ENCODE assay signal across 13 mouse cellular contexts in genomic region chr8:83914860-83915259, GRCm38 (mm10). TPM values are rescaled to one million over a fixed set of nuclear protein-coding genes. Genes with fewer than 3 reads are reported as not detected.
DNase-seq lines count a peak whose midpoint lies in the region; ATAC-seq and TF ChIP-seq lines count a peak whose summit lies in the region.
"Had no signal": no experiment of that assay in that cellular context is flagged by ENCODE, and none has a peak within 500 bp of the region (broad histone marks: within the 10 kb centered on the region; RNA-seq: fewer than 3 reads in every experiment).

No protein-coding gene starts in this region.

- peaks cover 10% of the 10 kb centered on the region; the same call in 1 of the 2 replicates for H3K36me3 ChIP-seq in stomach, embryonic 14.5 days (ENCODE audit: control insufficient read depth, insufficient read depth, low read length)
- H3K36me3 ChIP-seq in stomach, postnatal 0 days (ENCODE audit: control insufficient read depth, insufficient read depth, low read length), result no peaks in the 10 kb centered on the region
- H3K36me3 ChIP-seq: stomach, embryonic 15.5 days had no signal

- no peaks in the 10 kb centered on the region for H3K27me3 ChIP-seq in stomach, embryonic 14.5 days (ENCODE audit: control insufficient read depth, insufficient read depth, low read length)
- H3K27me3 ChIP-seq in stomach, postnatal 0 days (ENCODE audit: control insufficient read depth, insufficient read depth, low read length), result no peaks in the 10 kb centered on the region
- H3K27me3 ChIP-seq: stomach, embryonic 15.5 days had no signal

- peak; percentile 52 to 58 for DNase-seq in cerebellum, postnatal 10 days
- DNase-seq in cerebellum, adult 11 months, result no peak
- peak; percentile 33 for DNase-seq in kidney, postnatal 14 days
- no peak for DNase-seq in kidney, adult 8-10 months
- no peak for DNase-seq in stomach, postnatal 0 days (ENCODE audit: low spot score)
- no peak for DNase-seq in adrenal gland, postnatal 4 days (ENCODE audit: low spot score in 2 of 2)
- DNase-seq: B cell, adult 2 months; gastrocnemius, postnatal 14 days; midbrain, embryonic 14.5 days had no signal

- TF ChIP-seq POLR2A in olfactory bulb, adult 2 months (IDR thresholded peaks at IDR 0.05; ENCODE audit: insufficient read depth, low read depth, low read length), result no peak

- WGBS in stomach, embryonic 14.5 days, result 43% methylated on average over 5 of the region's 5 CpGs
- WGBS in stomach, postnatal 0 days, result 42% methylated on average over 5 of the region's 5 CpGs
- 39% methylated on average over 5 of the region's 5 CpGs for WGBS in olfactory bulb, adult 2 months

- H3K4me1 ChIP-seq in stomach, embryonic 14.5 days (ENCODE audit: control insufficient read depth, insufficient read depth, low read length), result peaks cover 9% of the 10 kb centered on the region; the same call in 1 of the 2 replicates
- no peaks in the 10 kb centered on the region for H3K4me1 ChIP-seq in stomach, postnatal 0 days (replicated peaks; ENCODE audit: control insufficient read depth, insufficient read depth)
- H3K4me1 ChIP-seq in olfactory bulb, adult 2 months (ENCODE audit: control insufficient read depth, insufficient read depth, low read length), result peaks cover 66% of the 10 kb centered on the region

- peak; percentile 14; the same call in 1 of the 2 replicates for ATAC-seq in stomach, embryonic 14.5 days (ENCODE audit: insufficient number of reproducible peaks, insufficient read depth, low FRiP score, low read depth)
- no peak for ATAC-seq in stomach, postnatal 0 days (ENCODE audit: low FRiP score, low TSS enrichment)
- ATAC-seq: intestine, postnatal 0 days had no signal

- no peak for TF ChIP-seq EP300 in stomach, postnatal 0 days (optimal IDR thresholded peaks at IDR 0.05)

- H3K9me3 ChIP-seq in stomach, embryonic 14.5 days (ENCODE audit: control insufficient read depth, low read depth, low read length), result no peaks in the 10 kb centered on the region
- no peaks in the 10 kb centered on the region for H3K9me3 ChIP-seq in stomach, postnatal 0 days (ENCODE audit: control insufficient read depth, low read length)
- H3K9me3 ChIP-seq: stomach, embryonic 15.5 days had no signal

- H3K4me2 ChIP-seq in stomach, embryonic 14.5 days (replicated peaks; ENCODE audit: low read depth, low read length), result no peak overlapping the region
- no peak overlapping the region for H3K4me2 ChIP-seq in stomach, postnatal 0 days (replicated peaks; ENCODE audit: low read depth)
- H3K4me2 ChIP-seq: stomach, embryonic 15.5 days had no signal

- H3K9ac ChIP-seq in stomach, embryonic 14.5 days (replicated peaks; ENCODE audit: low read depth, low read length), result no peak overlapping the region
- H3K9ac ChIP-seq in stomach, postnatal 0 days (ENCODE audit: low read length), result no peak overlapping the region
- H3K9ac ChIP-seq: stomach, embryonic 15.5 days had no signal

- no peak overlapping the region for H3K27ac ChIP-seq in stomach, embryonic 14.5 days (ENCODE audit: low read length)
- no peak overlapping the region for H3K27ac ChIP-seq in stomach, postnatal 0 days (replicated peaks)
- peak overlapping the region; percentile 86 for H3K27ac ChIP-seq in olfactory bulb, adult 2 months (ENCODE audit: insufficient read depth, low read depth, low read length)
- H3K27ac ChIP-seq: stomach, embryonic 15.5 days had no signal

- no peak for TF ChIP-seq CTCF in stomach, postnatal 0 days (IDR thresholded peaks at IDR 0.05; ENCODE audit: low read depth)
- TF ChIP-seq CTCF in olfactory bulb, adult 2 months (IDR thresholded peaks at IDR 0.05; ENCODE audit: insufficient read depth, low read depth, low read length), result no peak

- no peak overlapping the region for H3K4me3 ChIP-seq in stomach, embryonic 14.5 days (ENCODE audit: low read depth, low read length)
- no peak overlapping the region for H3K4me3 ChIP-seq in stomach, postnatal 0 days (ENCODE audit: low read depth, low read length)
- H3K4me3 ChIP-seq in olfactory bulb, adult 2 months (ENCODE audit: insufficient read depth, low read depth, low read length), result no peak overlapping the region
- H3K4me3 ChIP-seq: stomach, embryonic 15.5 days had no signal

RNA-seq across cellular contexts. Expression of gene Adgrl1, which starts 15.0 kb away (rescaled TPM):
- polyA plus RNA-seq in stomach, embryonic 14.5 days (2014; fragmentation: Nextera tagmentation; extraction: Ambion mirVana), result 29.5 and 31.3 TPM in 2 replicates
- 6.5 and 7.5 TPM in 2 replicates for polyA plus RNA-seq in stomach, postnatal 0 days (2015; fragmentation: Nextera tagmentation; extraction: Ambion mirVana)
- polyA plus RNA-seq in olfactory bulb, adult 2 months (2012; ENCODE audit: insufficient read depth, insufficient read length, low replicate concordance, missing spikeins), result 113 TPM in 1 of 2 replicates, not detected in the other
- total RNA-seq in adrenal gland, postnatal 4 days (2021), result 100 to 1,000 TPM; 103 to 109 TPM

RNA-seq across cellular contexts. Expression of gene Gm10644, which starts 40.1 kb away (rescaled TPM):
- 0.56 and 0.70 TPM in 2 replicates for polyA plus RNA-seq in stomach, embryonic 14.5 days (2014; fragmentation: Nextera tagmentation; extraction: Ambion mirVana)
- 0.11 and 0.13 TPM in 2 replicates for polyA plus RNA-seq in stomach, postnatal 0 days (2015; fragmentation: Nextera tagmentation; extraction: Ambion mirVana)
- not detected in 2 replicates for polyA plus RNA-seq in olfactory bulb, adult 2 months (2012; ENCODE audit: insufficient read depth, insufficient read length, low replicate concordance, missing spikeins)
- total RNA-seq in adrenal gland, postnatal 4 days (2021), result under 1 TPM; 0.62 to 0.70 TPM

RNA-seq across cellular contexts. Expression of gene Asf1b, which starts 40.4 kb away (rescaled TPM):
- polyA plus RNA-seq in stomach, embryonic 14.5 days (2014; fragmentation: Nextera tagmentation; extraction: Ambion mirVana), result 53.2 and 58.2 TPM in 2 replicates
- polyA plus RNA-seq in stomach, postnatal 0 days (2015; fragmentation: Nextera tagmentation; extraction: Ambion mirVana), result 14.1 and 16.6 TPM in 2 replicates
- polyA plus RNA-seq in olfactory bulb, adult 2 months (2012; ENCODE audit: insufficient read depth, insufficient read length, low replicate concordance, missing spikeins), result not detected in 2 replicates
- total RNA-seq in adrenal gland, postnatal 4 days (2021), result 10 to 100 TPM; 16.9 to 20.1 TPM

RNA-seq across cellular contexts. Expression of gene Prkaca, which starts 57.9 kb away (rescaled TPM):
- 101 and 112 TPM in 2 replicates for polyA plus RNA-seq in stomach, embryonic 14.5 days (2014; fragmentation: Nextera tagmentation; extraction: Ambion mirVana)
- polyA plus RNA-seq in stomach, postnatal 0 days (2015; fragmentation: Nextera tagmentation; extraction: Ambion mirVana), result 62.4 and 63.1 TPM in 2 replicates
- 203 TPM in 1 of 2 replicates, not detected in the other for polyA plus RNA-seq in olfactory bulb, adult 2 months (2012; ENCODE audit: insufficient read depth, insufficient read length, low replicate concordance, missing spikeins)
- 100 to 1,000 TPM; 225 to 237 TPM for total RNA-seq in adrenal gland, postnatal 4 days (2021)

Comparison
In these comparisons a context has a peak if more than half of its experiments do, and no peak if none do; other contexts are left out.
1. DNase-seq: peak in cerebellum, postnatal 10 days (2 of 2) and kidney, postnatal 14 days (single experiment); none in cerebellum, adult 11 months (single experiment), kidney, adult 8-10 months (0 of 2), stomach, postnatal 0 days (single experiment) and adrenal gland, postnatal 4 days (0 of 2).
2. RNA of gene Asf1b, which starts 40.4 kb away (polyA plus RNA-seq): 53.2 to 58.2 TPM in stomach, embryonic 14.5 days and 14.1 to 16.6 TPM in stomach, postnatal 0 days; not detected in olfactory bulb, adult 2 months; every median in the first group is over 10 times any median in the second.